Comparison of ENCODE assay signal across 13 mouse cellular contexts in the genomic region with DNA sequence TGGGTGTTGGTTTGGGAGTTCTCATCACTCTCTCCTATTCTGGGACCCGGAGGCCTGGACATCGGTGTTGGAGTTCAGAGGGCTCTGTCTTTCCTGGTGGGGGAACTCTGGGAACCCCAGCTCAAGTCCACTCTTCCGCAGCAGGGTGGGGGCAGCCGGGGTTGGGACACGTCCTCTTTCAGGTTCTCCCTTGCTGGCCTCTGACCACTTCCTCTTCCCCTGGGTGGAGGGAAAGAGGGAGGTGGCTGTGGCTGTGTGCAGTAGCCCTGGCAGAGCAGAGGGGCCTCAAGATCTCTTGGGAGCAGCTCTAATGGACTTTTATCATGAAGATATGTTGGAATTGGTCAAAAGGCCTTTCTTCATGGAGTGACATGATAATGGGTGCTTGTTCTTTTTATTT. TPM values are rescaled to one million over a fixed set of nuclear protein-coding genes. Genes with fewer than 3 reads are reported as not detected.
DNase-seq lines count a peak whose midpoint lies in the region; ATAC-seq and TF ChIP-seq lines count a peak whose summit lies in the region.
"Had no signal": no experiment of that assay in that cellular context is flagged by ENCODE, and none has a peak within 500 bp of the region (broad histone marks: within the 10 kb centered on the region; RNA-seq: fewer than 3 reads in every experiment).

No protein-coding gene starts in this region.

- no peak for TF ChIP-seq CTCF in bone marrow, adult 2 months (IDR thresholded peaks at IDR 0.05; ENCODE audit: control insufficient read depth, insufficient read depth, low read length)
- TF ChIP-seq CTCF in small intestine, adult 2 months (IDR thresholded peaks at IDR 0.05; ENCODE audit: extremely low read depth, insufficient read length, insufficient replicate concordance, low read depth, low read length), result no peak
- no peak for TF ChIP-seq CTCF in intestine, postnatal 0 days (IDR thresholded peaks at IDR 0.05; ENCODE audit: low read depth)

- ATAC-seq in heart, embryonic 11.5 days (replicated peaks; ENCODE audit: insufficient number of reproducible peaks, low FRiP score, low TSS enrichment), result no peak
- no peak for ATAC-seq in intestine, postnatal 0 days
- ATAC-seq in forebrain, embryonic 16.5 days, result no peak

- H3K27me3 ChIP-seq in heart, embryonic 11.5 days (ENCODE audit: control insufficient read depth, insufficient read depth, low read length), result no peaks in the 10 kb centered on the region
- H3K27me3 ChIP-seq in small intestine, adult 2 months (ENCODE audit: control insufficient read depth, insufficient read depth, low read length), result no peaks in the 10 kb centered on the region
- H3K27me3 ChIP-seq in intestine, postnatal 0 days (replicated peaks; ENCODE audit: control insufficient read depth, insufficient read depth, low read length), result no peaks in the 10 kb centered on the region
- H3K27me3 ChIP-seq in forebrain, embryonic 16.5 days (replicated peaks; ENCODE audit: control insufficient read depth, insufficient read depth, low read length), result no peaks in the 10 kb centered on the region
- H3K27me3 ChIP-seq: embryonic facial prominence, embryonic 12.5 days; neural tube, embryonic 15.5 days had no signal

- intact Hi-C loops in heart, postnatal 14 days (cut with DNase I), result no loop called here

- WGBS in heart, embryonic 11.5 days (ENCODE audit: insufficient replicate concordance), result 71% methylated on average over 5 of the region's 5 CpGs
- WGBS in bone marrow, adult 2 months, result 3% methylated on average over 5 of the region's 5 CpGs
- WGBS in small intestine, adult 2 months, result 63% methylated on average over 5 of the region's 5 CpGs
- WGBS in intestine, postnatal 0 days, result 66% methylated on average over 5 of the region's 5 CpGs
- 85% methylated on average over 5 of the region's 5 CpGs for WGBS in forebrain, embryonic 16.5 days

- no peaks in the 10 kb centered on the region for H3K4me1 ChIP-seq in heart, embryonic 11.5 days (ENCODE audit: control insufficient read depth, insufficient read depth, low read length)
- H3K4me1 ChIP-seq in bone marrow, adult 2 months (ENCODE audit: control insufficient read depth, insufficient read depth, low read length), result peaks cover 15% of the 10 kb centered on the region
- no peaks in the 10 kb centered on the region for H3K4me1 ChIP-seq in small intestine, adult 2 months (ENCODE audit: control insufficient read depth, insufficient read depth, insufficient read length, low read length)
- no peaks in the 10 kb centered on the region for H3K4me1 ChIP-seq in intestine, postnatal 0 days (replicated peaks; ENCODE audit: control insufficient read depth, insufficient read depth, low read length)
- H3K4me1 ChIP-seq in forebrain, embryonic 16.5 days (replicated peaks; ENCODE audit: control insufficient read depth, insufficient read depth, low read length), result no peaks in the 10 kb centered on the region
- H3K4me1 ChIP-seq: embryonic facial prominence, embryonic 12.5 days; midbrain, embryonic 10.5 days; neural tube, embryonic 15.5 days had no signal

- no peak overlapping the region for H3K27ac ChIP-seq in heart, embryonic 11.5 days (ENCODE audit: low read depth, low read length)
- H3K27ac ChIP-seq in bone marrow, adult 2 months (ENCODE audit: control insufficient read depth, insufficient read depth, low read depth, low read length, poor library complexity), result peak overlapping the region; percentile 87
- H3K27ac ChIP-seq in small intestine, adult 2 months (ENCODE audit: insufficient read depth, low read depth, low read length), result peak overlapping the region; percentile 40; the same call in 1 of the 2 replicates
- H3K27ac ChIP-seq in intestine, postnatal 0 days (ENCODE audit: low read depth, low read length), result no peak overlapping the region
- no peak overlapping the region for H3K27ac ChIP-seq in forebrain, embryonic 16.5 days (ENCODE audit: low read length)
- H3K27ac ChIP-seq: embryonic facial prominence, embryonic 12.5 days; midbrain, embryonic 10.5 days; neural tube, embryonic 15.5 days had no signal

- H3K9me3 ChIP-seq in heart, embryonic 11.5 days (replicated peaks; ENCODE audit: control insufficient read depth, low read length), result no peaks in the 10 kb centered on the region
- 0 out of 2 replicates have a peak, but pooled peaks cover 2% of the 10 kb centered on the region for H3K9me3 ChIP-seq in intestine, postnatal 0 days (ENCODE audit: control insufficient read depth)
- H3K9me3 ChIP-seq in forebrain, embryonic 16.5 days (ENCODE audit: control insufficient read depth, low read length), result no peaks in the 10 kb centered on the region
- H3K9me3 ChIP-seq: embryonic facial prominence, embryonic 12.5 days; midbrain, embryonic 10.5 days; neural tube, embryonic 15.5 days had no signal

- no peak overlapping the region for H3K4me2 ChIP-seq in heart, embryonic 11.5 days
- no peak overlapping the region for H3K4me2 ChIP-seq in intestine, postnatal 0 days (replicated peaks; ENCODE audit: low read depth)
- H3K4me2 ChIP-seq in forebrain, embryonic 16.5 days (ENCODE audit: low read length), result no peak overlapping the region
- H3K4me2 ChIP-seq: embryonic facial prominence, embryonic 12.5 days; neural tube, embryonic 15.5 days had no signal

- DNase-seq in heart, postnatal 14 days, result peak; percentile 19 to 26
- peak; percentile 33 for DNase-seq in lung, postnatal 10 days
- DNase-seq in left cerebral cortex, adult 11 months (ENCODE audit: low spot score), result no peak
- DNase-seq: heart, postnatal 4 days; kidney, postnatal 14 days had no signal

- no peak overlapping the region for H3K9ac ChIP-seq in heart, embryonic 11.5 days (ENCODE audit: low read depth, low read length)
- H3K9ac ChIP-seq in intestine, postnatal 0 days (ENCODE audit: low read depth, low read length), result no peak overlapping the region
- H3K9ac ChIP-seq in forebrain, embryonic 16.5 days (replicated peaks; ENCODE audit: low read depth, low read length), result no peak overlapping the region
- H3K9ac ChIP-seq: embryonic facial prominence, embryonic 12.5 days; neural tube, embryonic 15.5 days had no signal

- TF ChIP-seq POLR2A in bone marrow, adult 2 months (IDR thresholded peaks at IDR 0.05; ENCODE audit: borderline replicate concordance, control insufficient read depth, low read depth, low read length), result peak; percentile 38; the same call in 1 of the 2 replicates
- no peak for TF ChIP-seq POLR2A in small intestine, adult 2 months (IDR thresholded peaks at IDR 0.05; ENCODE audit: low read depth, low read length)

- no peaks in the 10 kb centered on the region for H3K36me3 ChIP-seq in heart, embryonic 11.5 days (ENCODE audit: control insufficient read depth, insufficient read depth, low read length)
- H3K36me3 ChIP-seq in small intestine, adult 2 months (ENCODE audit: control insufficient read depth, insufficient read depth, low read length), result no peaks in the 10 kb centered on the region
- no peaks in the 10 kb centered on the region for H3K36me3 ChIP-seq in intestine, postnatal 0 days (ENCODE audit: control insufficient read depth, insufficient read depth)
- H3K36me3 ChIP-seq in forebrain, embryonic 16.5 days (ENCODE audit: control insufficient read depth, insufficient read depth), result no peaks in the 10 kb centered on the region
- H3K36me3 ChIP-seq: embryonic facial prominence, embryonic 12.5 days; midbrain, embryonic 10.5 days; neural tube, embryonic 15.5 days had no signal

- no peak overlapping the region for H3K4me3 ChIP-seq in heart, embryonic 11.5 days (ENCODE audit: low read depth, low read length)
- H3K4me3 ChIP-seq in bone marrow, adult 2 months (replicated peaks; ENCODE audit: control insufficient read depth, low read depth, low read length), result peak overlapping the region; percentile 56
- no peak overlapping the region for H3K4me3 ChIP-seq in small intestine, adult 2 months (ENCODE audit: low read depth, low read length)
- H3K4me3 ChIP-seq in intestine, postnatal 0 days (ENCODE audit: low read depth, low read length), result no peak overlapping the region
- H3K4me3 ChIP-seq in forebrain, embryonic 16.5 days (replicated peaks; ENCODE audit: low read length), result no peak overlapping the region
- H3K4me3 ChIP-seq: embryonic facial prominence, embryonic 12.5 days; midbrain, embryonic 10.5 days; neural tube, embryonic 15.5 days had no signal

RNA-seq across cellular contexts. Expression of a gene that starts 16.3 kb away (rescaled TPM):
- 1 to 10 TPM; 6.7 to 9.2 TPM for total RNA-seq in heart, postnatal 14 days (2021)
- polyA plus RNA-seq in heart, embryonic 11.5 days (2014; fragmentation: Nextera tagmentation; extraction: Ambion mirVana), result 4.7 and 6.7 TPM in 2 replicates
- 14.7 and 36.8 TPM in 2 replicates for polyA plus RNA-seq in bone marrow, adult 2 months (2011; ENCODE audit: insufficient read depth, insufficient read length, low replicate concordance, missing spikeins)
- 8.1 and 14.6 TPM in 2 replicates for polyA plus RNA-seq in small intestine, adult 2 months (2012; rRNA removed)
- polyA plus RNA-seq in intestine, postnatal 0 days (2015; fragmentation: Nextera tagmentation; extraction: Ambion mirVana), result 1.4 and 1.5 TPM in 2 replicates
- polyA plus RNA-seq in forebrain, embryonic 16.5 days (2015; fragmentation: Nextera tagmentation; extraction: Ambion mirVana), result 0.83 and 0.85 TPM in 2 replicates

Comparison
In these comparisons a context has a peak if more than half of its experiments do, and no peak if none do; other contexts are left out.
1. H3K27ac ChIP-seq: peak in bone marrow, adult 2 months (single experiment) and small intestine, adult 2 months (single experiment); none in heart, embryonic 11.5 days (single experiment), intestine, postnatal 0 days (single experiment) and forebrain, embryonic 16.5 days (single experiment).